Mouse (Mus musculus) heart, postnatal 10 days (tissue): Measurements from ENCODE around the gene Tnp2. TPM values are rescaled to one million over a fixed set of nuclear protein-coding genes. Genes with fewer than 3 reads are reported as not detected.

Source experiments
- total RNA-seq, 2 experiments: library from RNA; stranded (reverse); gene quantifications; 2 replicates each; pipeline ENCODE4 v1.2.3; 2021

The Tnp2 gene
- total RNA-seq, 2 experiments from 2014 or later, result not detected

Other genes with a start within 250 kb of the Tnp2 start
- 10 to 100 TPM; 23.6 to 27.8 TPM for gene Dexi, start 245.6 kb downstream of the Tnp2 start, total RNA-seq
- 10 to 100 TPM; 47.7 to 50.1 TPM for gene Clec16a, start 243.3 kb downstream of the Tnp2 start, total RNA-seq
- 1 to 10 TPM; 1.2 to 1.5 TPM for gene Socs1, start 3.1 kb downstream of the Tnp2 start, total RNA-seq
- not detected for gene Prm3, start 2.3 kb upstream of the Tnp2 start, total RNA-seq
- not detected for gene Prm2, start 7.5 kb upstream of the Tnp2 start, total RNA-seq
- not detected for gene Prm1, start 17.2 kb upstream of the Tnp2 start, total RNA-seq
- not detected for gene Gm11172, start 24.3 kb upstream of the Tnp2 start, total RNA-seq
- gene Rmi2, start 46.4 kb upstream of the Tnp2 start, total RNA-seq, result 1 to 10 TPM; 2.0 TPM